Mouse (Mus musculus) mouse embryonic stem cell (cell line): ENCODE results near the gene Pacrg.

Experiments used
- in situ Hi-C, 2 experiments: fragments of 300-500 bp; cut with MboI; formaldehyde crosslinking; loops; 1 replicate in 1 of 2; 3 replicates in 1 of 2; pipeline ENCODE4 v1.14.3; 2019 to 2020; ENCODE audit warnings: low sequenced_read_pairs in 2 of 2, low pct_unique_long_range_greater_than_20kb in 1 of 2, mixed read lengths in 1 of 2; ENCODE audit not compliant: unreplicated experiment in 1 of 2

Pacrg gene

GRCm38 (mm10) chr17:10840148-10840707, at the start of gene Pacrg, which contains the start of gene Prkn:
Gene Pacrg, minus strand, starts transcription at chr17:10840311.
Gene Prkn, plus strand, starts transcription at chr17:10840384.
- in situ Hi-C loops = no loop called here

GRCm38 (mm10) chr17:10887924-10888323, 47.8 kb upstream of the Pacrg start:
- in situ Hi-C loops = no loop called here

- in situ Hi-C loops = no loop called here
These were observed 42.1 kb upstream of the Pacrg start for GRCm38 (mm10) chr17:10882260-10882659.

GRCm38 (mm10) chr17:10878986-10879385, 38.9 kb upstream of the Pacrg start:
- in situ Hi-C loops = no loop called here

GRCm38 (mm10) chr17:10874208-10875187, 34.4 kb upstream of the Pacrg start:
- in situ Hi-C loops = no loop called here

GRCm38 (mm10) chr17:10854207-10854606, 14.1 kb upstream of the Pacrg start:
- in situ Hi-C loops = no loop called here

GRCm38 (mm10) chr17:10840731-10841201, 655 bp upstream of the Pacrg start:
- in situ Hi-C loops = no loop called here

GRCm38 (mm10) chr17:10818971-10819370, 21.1 kb downstream of the Pacrg start:
- in situ Hi-C loops = no loop called here

- in situ Hi-C loops = no loop called here
These were observed 31.5 kb downstream of the Pacrg start for GRCm38 (mm10) chr17:10808571-10808970.

GRCm38 (mm10) chr17:10807261-10807998, 32.7 kb downstream of the Pacrg start:
- in situ Hi-C loops = no loop called here

GRCm38 (mm10) chr17:10806692-10807091, 33.4 kb downstream of the Pacrg start:
- in situ Hi-C loops = no loop called here

GRCm38 (mm10) chr17:10791661-10792060, 48.5 kb downstream of the Pacrg start:
- in situ Hi-C loops = no loop called here

GRCm38 (mm10) chr17:10784401-10784920, 55.6 kb downstream of the Pacrg start:
- in situ Hi-C loops = no loop called here

GRCm38 (mm10) chr17:10776503-10776902, 63.6 kb downstream of the Pacrg start:
- in situ Hi-C loops = no loop called here

- in situ Hi-C loops = no loop called here
These were observed 65.6 kb downstream of the Pacrg start for GRCm38 (mm10) chr17:10774468-10774867.

GRCm38 (mm10) chr17:10772207-10772606, 67.9 kb downstream of the Pacrg start:
- in situ Hi-C loops = no loop called here

- in situ Hi-C loops = no loop called here
These were observed 70.2 kb downstream of the Pacrg start for GRCm38 (mm10) chr17:10769873-10770272.

GRCm38 (mm10) chr17:10766735-10767406, 73.2 kb downstream of the Pacrg start:
- in situ Hi-C loops = no loop called here
